Mouse (Mus musculus) midbrain, embryonic 12.5 days (tissue): ENCODE data around the gene Casz1. TPM values are rescaled to one million over a fixed set of nuclear protein-coding genes. Genes with fewer than 3 reads are reported as not detected.

Source experiments
- ATAC-seq: fragments of 200-750 bp; cut with Nextera tagmentation; 2 replicates; pipeline ENCODE4 v1.8.0; 2017; ENCODE audit warnings: low read depth, moderate TSS enrichment, moderate library complexity; ENCODE audit not compliant: low FRiP score
- H3K27ac ChIP-seq: fragments of 300-500 bp; sonication (generic); replicated peaks from 2 replicates; pipeline ENCODE4 v1.5.1; 2016; ENCODE audit warnings: mild to moderate bottlenecking
- H3K27me3 ChIP-seq: fragments of 300-500 bp; sonication (generic); 2 replicates; pipeline ENCODE4 v1.6.1; 2016; ENCODE audit warnings: mild to moderate bottlenecking
- H3K36me3 ChIP-seq: fragments of 300-500 bp; sonication (generic); 2 replicates; pipeline ENCODE4 v1.6.1; 2016
- H3K4me1 ChIP-seq: fragments of 300-500 bp; sonication (generic); 2 replicates; pipeline ENCODE4 v1.6.1; 2016
- H3K4me2 ChIP-seq: fragments of 300-500 bp; sonication (generic); replicated peaks from 2 replicates; pipeline ENCODE4 v1.6.1; 2016; ENCODE audit warnings: mild to moderate bottlenecking, moderate library complexity
- H3K4me3 ChIP-seq: fragments of 300-500 bp; sonication (generic); 2 replicates; pipeline ENCODE4 v1.5.1; 2016; ENCODE audit warnings: mild to moderate bottlenecking
- H3K9ac ChIP-seq: fragments of 300-500 bp; sonication (generic); replicated peaks from 2 replicates; pipeline ENCODE4 v1.6.1; 2016; ENCODE audit warnings: mild to moderate bottlenecking, moderate library complexity
- H3K9me3 ChIP-seq: fragments of 300-500 bp; sonication (generic); 2 replicates; pipeline ENCODE4 v1.6.1; 2016; ENCODE audit warnings: mild to moderate bottlenecking
- WGBS: fragments of 180-500 bp; shearing (Covaris S2); methylation state at CpG from one replicate; pipeline ENCODE4 v1.1.7; 2016; 5-methylcytosine and 5-hydroxymethylcytosine counted together
- polyA plus RNA-seq: library from polyadenylated mRNA; unstranded; fragments of >200 nt; fragmentation: Nextera tagmentation; extraction: Ambion mirVana; gene quantifications from 2 replicates; pipeline ENCODE4 v1.2.1, GENCODE M21; 2016

Gene Casz1
- polyA plus RNA-seq, 1 experiment from 2014 or later, result 3.3 TPM

GRCm38 (mm10) chr4:148804780-148805160 lies 541 bp downstream of the Casz1 start:
- peaks cover 88% of the 10 kb centered on the region for H3K27me3 ChIP-seq
- H3K36me3 ChIP-seq, result no peaks in the 10 kb centered on the region
- H3K9me3 ChIP-seq, result no peaks in the 10 kb centered on the region
- peak overlapping the region; percentile 99 for H3K4me2 ChIP-seq
- H3K9ac ChIP-seq, result peak overlapping the region; percentile 65
- H3K27ac ChIP-seq, result no peak overlapping the region
- H3K4me1 ChIP-seq, result peaks cover 52% of the 10 kb centered on the region
- ATAC-seq, result peak; percentile 17
- H3K4me3 ChIP-seq, result peak overlapping the region; percentile 59
- 0% methylated on average over 16 of the region's 16 CpGs for WGBS

- Histone ChIP-seq H3K27ac (no peak overlapping the region), H3K4me1 (peaks cover 55% of the 10 kb centered on the region), H3K4me3 (peak overlapping the region; percentile 59), H3K9me3 (no peaks in the 10 kb centered on the region), H3K4me2 (peak overlapping the region; percentile 99), H3K27me3 (peaks cover 91% of the 10 kb centered on the region), H3K9ac (peak overlapping the region; percentile 65), H3K36me3 (no peaks in the 10 kb centered on the region)
- under 1% methylated on average over 42 of the region's 42 CpGs for WGBS
- ATAC-seq, result no peak
These were observed 1.1 kb downstream of the Casz1 start for GRCm38 (mm10) chr4:148805161-148805810.

DNA sequence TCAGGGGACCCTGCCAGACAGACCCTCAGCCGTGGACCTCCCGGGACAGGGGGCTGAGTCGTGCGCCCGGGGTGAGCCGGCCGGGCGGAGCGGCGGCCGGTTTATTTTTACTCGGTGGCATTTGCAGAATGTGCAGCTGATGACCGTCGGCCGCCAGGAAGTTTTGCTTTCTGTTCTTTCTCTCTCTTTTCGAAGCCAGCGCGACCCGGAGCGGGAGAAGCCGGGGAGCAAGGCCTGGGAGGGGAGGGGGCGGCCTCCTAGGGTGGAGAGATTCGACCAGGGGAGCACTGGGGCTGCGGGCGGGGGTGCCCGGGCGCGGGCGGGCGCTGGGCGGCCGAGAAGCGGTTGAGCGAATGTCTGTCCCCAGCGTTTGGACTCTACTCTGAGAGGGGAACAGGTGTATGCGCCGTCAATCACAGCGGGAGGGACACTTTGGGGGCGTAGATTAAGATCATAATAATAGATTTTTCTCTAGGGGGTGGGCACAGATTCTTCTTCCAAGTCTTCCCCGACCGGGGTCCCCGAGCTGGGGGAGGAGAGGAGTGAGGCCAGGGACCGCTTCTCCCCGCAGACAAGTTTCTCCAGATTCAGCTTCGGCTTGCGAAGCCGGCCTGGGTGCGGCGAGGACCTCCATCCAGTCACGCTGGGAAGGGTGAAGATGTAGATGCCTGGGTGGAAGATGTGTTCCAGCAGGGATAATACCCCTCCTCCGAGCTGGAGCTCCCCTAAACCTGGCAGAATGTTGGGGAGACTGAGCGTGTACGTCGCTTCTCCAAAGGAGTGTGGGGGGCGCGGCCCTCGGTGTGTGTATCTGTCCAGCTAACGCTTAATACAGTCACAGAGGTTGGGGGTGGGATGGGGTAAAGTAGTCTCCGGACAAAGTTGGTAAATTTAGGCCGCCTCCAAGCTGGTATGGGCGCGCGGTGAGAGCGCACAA lies 1.9 kb downstream of the Casz1 start:
- Histone ChIP-seq H3K36me3 (no peaks in the 10 kb centered on the region), H3K27ac (no peak overlapping the region), H3K9ac (peak overlapping the region; percentile 65; the same call in 1 of the 2 replicates), H3K4me1 (peaks cover 62% of the 10 kb centered on the region), H3K9me3 (no peaks in the 10 kb centered on the region), H3K4me2 (peak overlapping the region; percentile 99), H3K4me3 (peak overlapping the region; percentile 59), H3K27me3 (peaks cover 91% of the 10 kb centered on the region)
- WGBS, result under 1% methylated on average over 64 of the region's 64 CpGs
- ATAC-seq, result peak; percentile 10; the same call in 1 of the 2 replicates

DNA sequence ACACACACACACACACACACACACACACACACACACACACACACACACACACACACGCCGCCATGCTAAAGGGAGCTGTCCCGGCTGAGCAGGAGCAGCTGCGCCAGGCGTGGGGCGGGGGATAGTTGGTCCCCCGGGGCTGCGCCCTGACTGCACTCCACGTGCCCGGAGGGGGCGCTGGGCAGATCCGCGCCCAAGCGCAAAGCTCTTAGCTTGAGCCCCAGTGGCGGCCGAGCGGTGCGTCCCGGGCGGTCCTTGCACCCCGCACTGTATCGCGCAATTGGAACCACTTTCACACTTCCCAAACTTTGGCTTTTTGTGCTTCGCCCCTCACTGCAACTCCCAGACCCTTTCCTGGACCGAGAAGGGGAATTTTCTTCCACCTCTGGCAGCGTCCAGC lies 2.6 kb downstream of the Casz1 start:
- H3K27ac ChIP-seq, result no peak overlapping the region
- H3K9ac ChIP-seq, result 0 out of 2 replicates have a peak overlapping the region, but pooled peaks have one; percentile 7
- H3K4me3 ChIP-seq, result peak overlapping the region; percentile 59
- H3K4me1 ChIP-seq, result peaks cover 70% of the 10 kb centered on the region
- no peaks in the 10 kb centered on the region for H3K36me3 ChIP-seq
- H3K9me3 ChIP-seq, result no peaks in the 10 kb centered on the region
- H3K27me3 ChIP-seq, result peaks cover 91% of the 10 kb centered on the region
- ATAC-seq, result peak; percentile 45
- peak overlapping the region; percentile 99 for H3K4me2 ChIP-seq
- WGBS, result 0% methylated on average over 23 of the region's 26 CpGs

DNA sequence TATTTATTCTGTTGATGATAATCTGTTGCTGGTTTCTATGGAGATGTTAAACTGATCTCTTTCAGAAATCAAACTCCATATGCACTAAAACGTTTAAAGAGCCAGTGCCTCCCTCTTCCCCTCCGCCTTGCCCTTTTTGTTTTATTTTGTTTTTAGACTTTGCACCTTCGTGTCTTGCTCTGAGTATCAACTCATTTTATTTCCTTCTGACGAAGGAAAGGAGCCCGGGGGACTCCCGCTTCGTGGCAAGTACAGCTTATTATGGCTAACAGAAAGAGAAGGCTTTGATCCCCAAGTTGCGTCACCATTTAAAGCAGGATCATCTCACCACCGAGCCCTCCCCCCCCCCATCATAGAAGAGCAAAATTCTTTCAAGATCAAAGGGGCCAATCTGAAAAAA lies 3.2 kb downstream of the Casz1 start:
- WGBS, result under 1% methylated on average over 9 of the region's 9 CpGs
- no peak overlapping the region for H3K27ac ChIP-seq
- H3K4me3 ChIP-seq, result peak overlapping the region; percentile 59; the same call in 1 of the 2 replicates
- no peak overlapping the region for H3K9ac ChIP-seq
- H3K27me3 ChIP-seq, result peaks cover 90% of the 10 kb centered on the region
- no peaks in the 10 kb centered on the region for H3K9me3 ChIP-seq
- ATAC-seq, result no peak
- no peaks in the 10 kb centered on the region for H3K36me3 ChIP-seq
- peak overlapping the region; percentile 99 for H3K4me2 ChIP-seq
- peaks cover 73% of the 10 kb centered on the region for H3K4me1 ChIP-seq

DNA sequence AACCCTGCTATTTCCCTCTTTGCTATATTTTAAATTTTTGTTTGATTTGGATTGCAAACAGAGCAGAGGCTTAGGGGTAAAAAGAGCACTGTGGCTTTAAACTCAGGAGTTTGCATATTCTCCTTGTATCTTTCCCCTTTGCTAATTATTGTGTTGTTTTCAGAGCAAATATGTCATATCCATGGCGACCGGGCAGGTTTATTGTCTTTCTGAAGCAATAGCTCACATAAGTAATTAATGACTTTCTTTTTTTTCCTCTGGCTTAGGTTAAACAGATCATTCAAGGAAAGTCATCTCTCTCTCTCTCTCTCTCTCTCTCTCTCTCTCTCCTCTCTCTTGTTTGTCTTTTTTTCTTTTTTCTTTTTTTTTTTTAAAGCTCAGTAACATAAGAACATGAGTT lies 4.6 kb downstream of the Casz1 start:
- Histone ChIP-seq H3K9me3 (no peaks in the 10 kb centered on the region), H3K4me1 (peaks cover 74% of the 10 kb centered on the region), H3K4me3 (no peak overlapping the region), H3K36me3 (no peaks in the 10 kb centered on the region), H3K9ac (no peak overlapping the region), H3K27me3 (peaks cover 91% of the 10 kb centered on the region), H3K27ac (no peak overlapping the region), H3K4me2 (no peak overlapping the region)
- ATAC-seq, result no peak
- WGBS, result 36% methylated on average over 2 of the region's 2 CpGs

GRCm38 (mm10) chr4:148810706-148811105 lies 6.5 kb downstream of the Casz1 start:
- no peak overlapping the region for H3K27ac ChIP-seq
- WGBS, result 46% methylated on average over 9 of the region's 9 CpGs
- no peaks in the 10 kb centered on the region for H3K36me3 ChIP-seq
- H3K4me3 ChIP-seq, result no peak overlapping the region
- H3K4me1 ChIP-seq, result peaks cover 58% of the 10 kb centered on the region
- H3K9me3 ChIP-seq, result no peaks in the 10 kb centered on the region
- H3K27me3 ChIP-seq, result peaks cover 95% of the 10 kb centered on the region
- no peak overlapping the region for H3K4me2 ChIP-seq
- no peak for ATAC-seq
- H3K9ac ChIP-seq, result no peak overlapping the region

GRCm38 (mm10) chr4:148811940-148812339 lies 7.7 kb downstream of the Casz1 start:
- H3K9ac ChIP-seq, result peak overlapping the region; percentile 43; the same call in 1 of the 2 replicates
- H3K9me3 ChIP-seq, result no peaks in the 10 kb centered on the region
- peaks cover 56% of the 10 kb centered on the region for H3K4me1 ChIP-seq
- no peak overlapping the region for H3K4me3 ChIP-seq
- peaks cover 94% of the 10 kb centered on the region for H3K27me3 ChIP-seq
- H3K4me2 ChIP-seq, result peak overlapping the region; percentile 33
- no peak overlapping the region for H3K27ac ChIP-seq
- 11% methylated on average over 10 of the region's 10 CpGs for WGBS
- no peaks in the 10 kb centered on the region for H3K36me3 ChIP-seq
- peak; percentile 59; the same call in 1 of the 2 replicates for ATAC-seq

- Histone ChIP-seq H3K27me3 (peaks cover 96% of the 10 kb centered on the region), H3K4me1 (peaks cover 53% of the 10 kb centered on the region), H3K36me3 (no peaks in the 10 kb centered on the region), H3K4me2 (no peak overlapping the region), H3K27ac (no peak overlapping the region), H3K9ac (no peak overlapping the region), H3K4me3 (no peak overlapping the region), H3K9me3 (no peaks in the 10 kb centered on the region)
- 89% methylated on average over 6 of the region's 6 CpGs for WGBS
- ATAC-seq, result no peak
These were observed 9.0 kb downstream of the Casz1 start for GRCm38 (mm10) chr4:148813247-148813646.

DNA sequence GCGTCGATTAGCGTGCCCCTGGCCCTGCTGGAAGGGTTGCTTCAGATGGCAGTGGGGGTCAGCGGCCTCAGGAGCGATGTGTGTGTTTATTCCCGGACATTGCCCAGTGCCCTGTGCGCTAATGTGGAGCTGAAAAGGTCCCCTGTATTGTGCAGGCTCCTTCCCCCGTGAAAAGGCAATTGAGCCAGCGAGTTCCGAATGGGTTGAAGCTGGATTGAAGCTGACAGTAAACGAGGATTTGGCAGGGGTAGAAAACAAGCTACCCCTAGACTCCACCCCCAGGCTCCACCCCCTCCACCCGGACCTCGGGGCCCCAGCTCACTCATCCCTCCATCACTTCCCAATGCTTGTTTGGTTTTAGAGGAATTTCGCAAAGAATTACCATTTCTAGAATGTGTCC lies 12.3 kb downstream of the Casz1 start:
- ATAC-seq, result no peak
- Histone ChIP-seq H3K4me3 (no peak overlapping the region), H3K9ac (no peak overlapping the region), H3K4me1 (peaks cover 28% of the 10 kb centered on the region), H3K36me3 (no peaks in the 10 kb centered on the region), H3K9me3 (0 out of 2 replicates have a peak, but pooled peaks cover 2% of the 10 kb centered on the region), H3K4me2 (peak overlapping the region; percentile 30), H3K27me3 (peaks cover 83% of the 10 kb centered on the region), H3K27ac (no peak overlapping the region)
- WGBS, result 3% methylated on average over 14 of the region's 14 CpGs

DNA sequence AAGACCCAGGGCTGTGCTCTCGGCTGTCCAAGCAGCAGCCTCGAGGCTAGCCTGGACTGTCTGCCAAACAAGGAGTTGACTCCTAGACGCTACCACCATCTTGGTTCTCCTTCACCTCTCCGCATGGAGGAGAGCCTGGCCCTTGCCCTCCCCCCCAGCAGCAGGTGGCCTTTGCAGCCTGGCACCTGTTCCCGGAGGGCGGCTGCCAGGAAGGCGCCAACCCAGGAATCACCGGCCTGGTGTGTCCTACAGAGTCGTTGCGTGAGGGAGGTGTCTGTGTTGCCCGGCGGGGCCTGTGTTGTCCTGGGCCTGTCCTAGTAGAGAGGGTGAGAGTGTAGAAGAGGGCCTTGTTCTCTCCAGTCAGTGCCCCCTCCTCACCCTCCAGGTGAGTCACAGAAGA lies 13.9 kb downstream of the Casz1 start:
- H3K27me3 ChIP-seq, result peaks cover 82% of the 10 kb centered on the region
- no peaks in the 10 kb centered on the region for H3K36me3 ChIP-seq
- H3K9ac ChIP-seq, result no peak overlapping the region
- H3K4me3 ChIP-seq, result no peak overlapping the region
- WGBS, result 97% methylated on average over 12 of the region's 12 CpGs
- 0 out of 2 replicates have a peak, but pooled peaks cover 2% of the 10 kb centered on the region for H3K9me3 ChIP-seq
- no peak overlapping the region for H3K27ac ChIP-seq
- H3K4me2 ChIP-seq, result no peak overlapping the region
- ATAC-seq, result no peak
- H3K4me1 ChIP-seq, result peaks cover 16% of the 10 kb centered on the region

GRCm38 (mm10) chr4:148820171-148820570 lies 15.9 kb downstream of the Casz1 start:
- Histone ChIP-seq H3K4me2 (no peak overlapping the region), H3K4me1 (peaks cover 16% of the 10 kb centered on the region), H3K9me3 (0 out of 2 replicates have a peak, but pooled peaks cover 2% of the 10 kb centered on the region), H3K9ac (no peak overlapping the region), H3K36me3 (no peaks in the 10 kb centered on the region), H3K27me3 (peaks cover 68% of the 10 kb centered on the region), H3K4me3 (no peak overlapping the region), H3K27ac (no peak overlapping the region)
- WGBS, result 54% methylated on average over 13 of the region's 13 CpGs
- no peak for ATAC-seq
